Mouse (Mus musculus) embryonic facial prominence, embryonic 14.5 days (tissue): ENCODE measurements around the gene Pld5. TPM values are rescaled to one million over a fixed set of nuclear protein-coding genes. Genes with fewer than 3 reads are reported as not detected.
A peak's percentile ranks its signal among the peaks of the same experiment; 100 is the strongest.

Experiments
- ATAC-seq: fragments of 200-750 bp; cut with Nextera tagmentation; 2 replicates; pipeline ENCODE4 v1.8.0; 2017; ENCODE audit warnings: low read depth, moderate number of reproducible peaks, moderate TSS enrichment
- DNase-seq: peaks from one replicate; pipeline ENCODE4 v3.0.0-alpha.2; 2015; ENCODE audit warnings: low spot score
- H3K27ac ChIP-seq: fragments of 300-500 bp; sonication (generic); replicated peaks from 2 replicates; pipeline ENCODE4 v1.5.1; 2014; ENCODE audit warnings: low read depth, mild to moderate bottlenecking, low read length, moderate library complexity
- H3K27me3 ChIP-seq: fragments of 300-500 bp; sonication (generic); replicated peaks from 2 replicates; pipeline ENCODE4 v1.6.1; 2014; ENCODE audit warnings: low read length; ENCODE audit not compliant: control insufficient read depth, insufficient read depth
- H3K36me3 ChIP-seq: fragments of 300-500 bp; sonication (generic); 2 replicates; pipeline ENCODE4 v1.6.1; 2014; ENCODE audit warnings: low read length, mixed read lengths; ENCODE audit not compliant: control insufficient read depth, insufficient read depth
- H3K4me1 ChIP-seq: fragments of 300-500 bp; sonication (generic); 2 replicates; pipeline ENCODE4 v1.6.1; 2014; ENCODE audit warnings: antibody characterized with exemption, low read length; ENCODE audit not compliant: control insufficient read depth, insufficient read depth
- H3K4me2 ChIP-seq: fragments of 300-500 bp; sonication (generic); 2 replicates; pipeline ENCODE4 v1.6.1; 2014; ENCODE audit warnings: low read depth, mild to moderate bottlenecking, low read length, moderate library complexity, mixed read lengths
- H3K4me3 ChIP-seq: fragments of 300-500 bp; sonication (generic); 2 replicates; pipeline ENCODE4 v1.5.1; 2014; ENCODE audit warnings: low read depth, mild to moderate bottlenecking, low read length
- H3K9ac ChIP-seq: fragments of 300-500 bp; sonication (generic); 2 replicates; pipeline ENCODE4 v1.6.1; 2014; ENCODE audit warnings: low read depth, mild to moderate bottlenecking, low read length, moderate library complexity, mixed read lengths
- H3K9me3 ChIP-seq: fragments of 300-500 bp; sonication (generic); 2 replicates; pipeline ENCODE4 v1.6.1; 2016; ENCODE audit warnings: low read length; ENCODE audit not compliant: control insufficient read depth
- WGBS: fragments of 180-500 bp; shearing (Covaris S2); extraction: QIAGEN DNeasy Blood & Tissue Kit; methylation state at CpG from one replicate; pipeline ENCODE4 v1.1.7; 2014; 5-methylcytosine and 5-hydroxymethylcytosine counted together
- polyA plus RNA-seq: library from polyadenylated mRNA; unstranded; fragments of >200 nt; fragmentation: Nextera tagmentation; extraction: Ambion mirVana; gene quantifications from 2 replicates; pipeline ENCODE4 v1.2.1, GENCODE M21; 2014

Pld5 gene
- 1.7 and 1.8 TPM in 2 replicates for polyA plus RNA-seq

GRCm38 (mm10) chr1:176274667-176275610 lies at the start of gene Pld5:
Gene Pld5, minus strand, starts transcription at chr1:176275312.
- H3K27ac ChIP-seq, result no peak within 1 kb of the TSS
- no peaks in the 10 kb centered on the region for H3K9me3 ChIP-seq
- peak within 1 kb of the TSS; percentile 55 for H3K4me3 ChIP-seq
- peak; percentile 19 for DNase-seq
- peak within 1 kb of the TSS; percentile 97 for H3K4me2 ChIP-seq
- under 1% methylated on average over 47 of the region's 86 CpGs for WGBS
- no peaks in the 10 kb centered on the region for H3K4me1 ChIP-seq
- H3K27me3 ChIP-seq, result peaks cover 28% of the 10 kb centered on the region
- H3K36me3 ChIP-seq, result no peaks in the 10 kb centered on the region
- H3K9ac ChIP-seq, result peak within 1 kb of the TSS; percentile 61
- peak; percentile 91 for ATAC-seq

GRCm38 (mm10) chr1:176315063-176315462 lies 40.0 kb upstream of the Pld5 start:
- Histone ChIP-seq H3K9ac (no peak overlapping the region), H3K4me2 (no peak overlapping the region), H3K9me3 (no peaks in the 10 kb centered on the region), H3K36me3 (no peaks in the 10 kb centered on the region), H3K4me1 (no peaks in the 10 kb centered on the region), H3K4me3 (no peak overlapping the region), H3K27me3 (no peaks in the 10 kb centered on the region), H3K27ac (no peak overlapping the region)
- 79% methylated on average over 2 of the region's 2 CpGs for WGBS
- ATAC-seq, result no peak
- DNase-seq, result no peak

DNA sequence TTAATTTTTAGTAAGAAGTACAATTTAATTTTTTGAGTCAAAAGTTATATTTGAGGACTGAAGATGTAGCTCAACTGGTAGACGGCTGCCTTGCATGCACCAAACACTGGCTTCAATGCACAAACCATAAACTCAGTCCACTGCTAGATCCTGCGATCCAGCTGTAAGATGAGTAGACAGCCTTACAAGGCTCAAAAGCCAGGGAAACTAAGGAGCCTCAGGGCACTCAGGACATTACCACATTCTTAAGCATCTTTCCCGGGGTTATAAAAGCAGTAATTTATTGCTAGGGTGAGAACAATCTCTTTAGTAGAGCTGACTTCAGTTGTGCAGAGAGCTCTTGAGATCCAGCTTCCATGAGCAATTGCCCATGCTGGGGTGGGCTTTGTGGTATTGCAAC lies 35.1 kb upstream of the Pld5 start:
- Histone ChIP-seq H3K27me3 (no peaks in the 10 kb centered on the region), H3K9me3 (no peaks in the 10 kb centered on the region), H3K36me3 (no peaks in the 10 kb centered on the region), H3K4me1 (no peaks in the 10 kb centered on the region), H3K9ac (no peak overlapping the region), H3K4me2 (no peak overlapping the region), H3K4me3 (no peak overlapping the region), H3K27ac (no peak overlapping the region)
- no peak for ATAC-seq
- no peak for DNase-seq
- 49% methylated on average over 3 of the region's 3 CpGs for WGBS

GRCm38 (mm10) chr1:176289396-176289795 lies 14.3 kb upstream of the Pld5 start:
- Histone ChIP-seq H3K36me3 (no peaks in the 10 kb centered on the region), H3K27me3 (no peaks in the 10 kb centered on the region), H3K9ac (no peak overlapping the region), H3K4me1 (no peaks in the 10 kb centered on the region), H3K4me2 (no peak overlapping the region), H3K4me3 (no peak overlapping the region), H3K27ac (no peak overlapping the region), H3K9me3 (no peaks in the 10 kb centered on the region)
- ATAC-seq, result no peak
- DNase-seq, result no peak
- WGBS, result 77% methylated on average over 5 of the region's 5 CpGs

DNA sequence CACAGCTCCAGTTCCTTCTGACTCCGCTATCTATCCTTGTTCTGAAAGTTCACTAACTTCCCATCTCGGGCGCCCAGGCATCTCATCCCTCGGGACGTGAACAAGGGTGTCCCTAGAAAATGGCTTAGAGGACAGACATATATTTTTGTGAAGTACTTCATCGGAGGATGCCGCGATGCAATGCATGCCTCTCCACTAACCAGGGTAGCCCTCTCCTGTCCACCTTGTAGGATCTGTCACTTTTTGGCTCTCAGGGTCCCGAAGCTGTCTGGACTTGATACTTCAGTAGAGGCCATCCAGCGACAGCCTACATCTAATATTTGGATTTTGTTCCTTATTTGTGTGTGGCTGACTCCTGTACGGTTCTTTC lies 484 bp upstream of the Pld5 start:
- Histone ChIP-seq H3K4me2 (peak overlapping the region; percentile 97), H3K9ac (peak overlapping the region; percentile 61), H3K27me3 (peaks cover 28% of the 10 kb centered on the region), H3K9me3 (no peaks in the 10 kb centered on the region), H3K4me1 (no peaks in the 10 kb centered on the region), H3K36me3 (no peaks in the 10 kb centered on the region), H3K4me3 (peak overlapping the region; percentile 55), H3K27ac (no peak overlapping the region)
- 0 out of 2 replicates have a peak, but pooled peaks have one; percentile 13 for ATAC-seq
- WGBS, result 11% methylated on average over 11 of the region's 11 CpGs
- no peak for DNase-seq

DNA sequence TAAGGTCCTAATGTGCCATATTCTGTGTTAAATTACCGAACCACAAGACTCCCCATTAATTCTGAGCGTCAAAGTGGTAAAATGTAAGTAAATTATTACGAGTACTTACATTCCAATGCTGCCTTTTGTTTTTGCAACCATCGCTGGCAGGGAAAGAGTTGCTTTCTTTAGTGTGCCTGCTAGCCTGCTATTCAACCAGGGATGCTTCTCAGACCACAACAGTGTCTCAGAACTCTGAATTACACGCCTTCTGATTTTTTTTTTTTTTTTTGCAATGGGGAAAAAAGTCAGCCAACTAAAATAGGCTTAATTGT lies 26.4 kb downstream of the Pld5 start:
- peak overlapping the region; percentile 21; the same call in 1 of the 2 replicates for H3K27ac ChIP-seq
- ATAC-seq, result no peak

GRCm38 (mm10) chr1:176247885-176248716 lies 27.0 kb downstream of the Pld5 start:
- Histone ChIP-seq H3K27ac (no peak overlapping the region; the same call in 1 of the 2 replicates), H3K27me3 (no peaks in the 10 kb centered on the region), H3K4me2 (no peak overlapping the region), H3K9me3 (no peaks in the 10 kb centered on the region), H3K4me1 (no peaks in the 10 kb centered on the region), H3K36me3 (no peaks in the 10 kb centered on the region), H3K4me3 (no peak overlapping the region), H3K9ac (no peak overlapping the region)
- WGBS, result 76% methylated on average over 9 of the region's 9 CpGs
- DNase-seq (no peak), ATAC-seq (no peak)

More for the DNA sequence above, 26.4 kb downstream of the Pld5 start:
- H3K4me2 ChIP-seq, result no peak overlapping the region
- no peaks in the 10 kb centered on the region for H3K36me3 ChIP-seq
- no peak overlapping the region for H3K9ac ChIP-seq
- no peaks in the 10 kb centered on the region for H3K9me3 ChIP-seq
- no peak for DNase-seq
- WGBS, result 58% methylated on average over 5 of the region's 5 CpGs
- no peaks in the 10 kb centered on the region for H3K27me3 ChIP-seq
- no peak overlapping the region for H3K4me3 ChIP-seq
- H3K4me1 ChIP-seq, result no peaks in the 10 kb centered on the region

DNA sequence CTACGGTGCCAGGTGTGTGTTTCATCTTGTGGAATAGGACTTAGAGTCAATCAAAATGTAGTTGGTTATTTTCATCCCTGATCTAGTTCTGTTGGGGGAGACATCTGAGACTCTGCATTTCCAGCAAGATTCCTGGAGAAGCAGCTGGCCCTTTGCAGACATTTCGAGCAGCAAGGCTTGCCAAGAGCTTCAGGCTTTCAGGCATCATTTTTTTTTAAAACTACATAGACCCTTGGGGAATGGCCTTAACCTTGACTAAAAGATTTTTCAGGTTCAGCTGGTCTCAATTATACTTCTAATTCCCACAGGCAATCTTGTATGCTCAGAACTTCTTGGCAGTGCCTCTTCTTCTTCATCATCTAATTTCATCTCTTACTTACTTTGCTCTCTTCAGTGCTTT lies 35.9 kb downstream of the Pld5 start:
- Histone ChIP-seq H3K9ac (no peak overlapping the region), H3K27me3 (no peaks in the 10 kb centered on the region), H3K36me3 (no peaks in the 10 kb centered on the region), H3K4me1 (no peaks in the 10 kb centered on the region), H3K4me2 (no peak overlapping the region), H3K27ac (no peak overlapping the region), H3K4me3 (no peak overlapping the region), H3K9me3 (no peaks in the 10 kb centered on the region)
- 46% methylated on average over 2 of the region's 2 CpGs for WGBS
- ATAC-seq (peak; percentile 55; the same call in 1 of the 2 replicates), DNase-seq (peak; percentile 92)
